Mouse (Mus musculus) liver, adult 2 months (tissue): ENCODE results near the gene Gm26558. TPM values are rescaled to one million over a fixed set of nuclear protein-coding genes. Genes with fewer than 3 reads are reported as not detected.

Experiments used
- DNase-seq: peaks from one replicate; pipeline ENCODE4 v3.0.0-alpha.2; 2011; ENCODE audit warnings: low read depth, low spot score; ENCODE audit errors: extremely low read depth
- H3K27ac ChIP-seq: fragments of 200-500 bp; replicated peaks from 2 replicates; pipeline ENCODE4 v1.5.1; 2012; ENCODE audit warnings: low read depth, mild to moderate bottlenecking, control low read depth, inconsistent platforms, low read length; ENCODE audit not compliant: insufficient read depth
- H3K27me3 ChIP-seq: fragments of 200-500 bp; 2 replicates; pipeline ENCODE4 v1.6.1; 2012; ENCODE audit warnings: mild to moderate bottlenecking, moderate library complexity, low read length, inconsistent platforms; ENCODE audit not compliant: control insufficient read depth, insufficient read depth
- H3K36me3 ChIP-seq: fragments of 200-500 bp; 2 replicates; pipeline ENCODE4 v1.6.1; 2012; ENCODE audit warnings: low read length, inconsistent platforms; ENCODE audit not compliant: control insufficient read depth, insufficient read depth
- H3K4me1 ChIP-seq: fragments of 200-500 bp; 2 replicates; pipeline ENCODE4 v1.6.1; 2011; ENCODE audit warnings: low read length; ENCODE audit not compliant: control insufficient read depth, insufficient read depth
- H3K4me3 ChIP-seq: fragments of 200-500 bp; 2 replicates; pipeline ENCODE4 v1.5.1; 2011; ENCODE audit warnings: low read depth, mild to moderate bottlenecking, control low read depth, low read length, moderate library complexity; ENCODE audit not compliant: insufficient read depth
- H3K79me2 ChIP-seq: fragments of 200-500 bp; 2 replicates; pipeline ENCODE4 v1.6.1; 2012; ENCODE audit warnings: inconsistent platforms, mild to moderate bottlenecking, low read length, moderate library complexity; ENCODE audit not compliant: control insufficient read depth, insufficient read depth
- H3K9ac ChIP-seq: fragments of 200-500 bp; 2 replicates; pipeline ENCODE4 v1.6.1; 2012; ENCODE audit warnings: low read depth, mild to moderate bottlenecking, control low read depth, inconsistent platforms, low read length
- CTCF ChIP-seq: fragments of 200-500 bp; IDR thresholded peaks from 2 replicates; pipeline ENCODE4 v1.5.1; 2011; ENCODE audit warnings: low read depth, low read length, control low read depth
- POLR2A ChIP-seq: fragments of 200-500 bp; IDR thresholded peaks from 2 replicates; pipeline ENCODE4 v1.6.1; 2011; ENCODE audit warnings: low read length, control low read depth; ENCODE audit not compliant: insufficient read depth; ENCODE audit errors: extremely low read depth
- WGBS: fragments of 180-500 bp; shearing (Covaris S2); methylation state at CpG from one replicate; pipeline ENCODE4 v1.1.7; 2018; 5-methylcytosine and 5-hydroxymethylcytosine counted together
- polyA plus RNA-seq: library from polyadenylated mRNA; depleted of rRNA; stranded (reverse); fragments of >200 nt; gene quantifications from 2 replicates; pipeline ENCODE4 v1.2.3, GENCODE M21; 2012; rRNA removed
- total RNA-seq: library from RNA; depleted of rRNA; stranded (reverse); fragments of >200 nt; gene quantifications from 2 replicates; pipeline ENCODE4 v1.2.3, GENCODE M21; 2014; rRNA removed

The Gm26558 gene
- total and polyA plus RNA-seq, 2 experiments, result 0.45 to 0.55 TPM

- no peak overlapping the region for H3K27ac ChIP-seq
- H3K4me1 ChIP-seq, result no peaks in the 10 kb centered on the region
- 74% methylated on average over 6 of the region's 6 CpGs for WGBS
- no peak overlapping the region for H3K9ac ChIP-seq
- H3K27me3 ChIP-seq, result no peaks in the 10 kb centered on the region
- H3K4me3 ChIP-seq, result no peak overlapping the region
- TF ChIP-seq CTCF (peak; percentile 48; the same call in 1 of the 2 replicates), POLR2A (no peak)
- no peaks in the 10 kb centered on the region for H3K36me3 ChIP-seq
- DNase-seq, result peak; percentile 56
- no peaks in the 10 kb centered on the region for H3K79me2 ChIP-seq
These were observed 42.6 kb downstream of the Gm26558 start for GRCm38 (mm10) chr2:70619232-70619835.

DNA sequence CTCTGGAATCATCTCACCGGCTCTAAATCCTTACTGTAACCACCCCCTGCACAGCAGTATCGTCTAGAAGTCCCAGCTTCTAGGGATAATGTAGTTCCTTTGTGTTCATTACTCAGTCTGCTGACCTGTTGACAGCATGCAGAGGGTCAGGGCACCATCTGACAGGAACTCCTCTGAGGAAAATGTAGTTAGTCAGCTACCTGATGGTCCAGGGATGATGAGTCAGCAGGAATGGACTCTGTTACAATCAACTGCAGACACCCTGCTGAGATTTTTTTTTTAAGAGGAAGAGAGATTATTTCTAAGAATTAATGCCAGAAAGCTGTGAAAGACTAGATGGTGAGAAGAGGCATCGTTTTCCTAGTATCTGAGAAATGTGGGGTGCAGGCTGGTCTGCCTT, 45.3 kb downstream of the Gm26558 start:
- Histone ChIP-seq H3K4me1 (no peaks in the 10 kb centered on the region), H3K27ac (no peak overlapping the region), H3K79me2 (no peaks in the 10 kb centered on the region), H3K27me3 (no peaks in the 10 kb centered on the region), H3K4me3 (no peak overlapping the region), H3K9ac (no peak overlapping the region), H3K36me3 (no peaks in the 10 kb centered on the region)
- DNase-seq, result no peak
- TF ChIP-seq CTCF (no peak), POLR2A (no peak)
- 72% methylated on average over 3 of the region's 3 CpGs for WGBS

DNA sequence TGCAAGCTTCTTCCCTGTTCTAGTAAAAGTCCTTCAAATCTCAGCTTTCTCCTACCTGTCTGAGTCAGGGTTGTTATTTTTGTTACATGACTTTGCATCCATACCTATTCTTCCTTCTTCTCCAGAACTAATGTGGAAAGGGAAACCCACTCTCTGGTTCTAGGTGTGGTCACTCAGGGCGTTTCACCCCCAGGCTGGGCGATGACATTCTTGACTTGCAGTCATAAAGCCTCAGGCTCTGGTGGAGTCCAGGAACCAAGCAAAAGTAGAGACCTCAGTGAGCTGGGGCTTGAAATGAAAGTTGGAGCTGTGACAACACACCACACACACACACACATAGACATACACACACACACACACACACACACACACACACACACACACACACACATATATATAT, 45.8 kb downstream of the Gm26558 start:
- H3K4me1 ChIP-seq, result no peaks in the 10 kb centered on the region
- WGBS, result 79% methylated on average over 2 of the region's 2 CpGs
- H3K79me2 ChIP-seq, result no peaks in the 10 kb centered on the region
- no peaks in the 10 kb centered on the region for H3K36me3 ChIP-seq
- no peak for DNase-seq
- no peak overlapping the region for H3K9ac ChIP-seq
- no peak overlapping the region for H3K4me3 ChIP-seq
- H3K27ac ChIP-seq, result no peak overlapping the region
- no peaks in the 10 kb centered on the region for H3K27me3 ChIP-seq
- no peak for TF ChIP-seq POLR2A
- TF ChIP-seq CTCF, result no peak

GRCm38 (mm10) chr2:70614745-70615351, 47.1 kb downstream of the Gm26558 start:
- Histone ChIP-seq H3K4me3 (no peak overlapping the region), H3K9ac (no peak overlapping the region), H3K27me3 (no peaks in the 10 kb centered on the region), H3K27ac (no peak overlapping the region), H3K36me3 (no peaks in the 10 kb centered on the region), H3K79me2 (no peaks in the 10 kb centered on the region), H3K4me1 (no peaks in the 10 kb centered on the region)
- TF ChIP-seq POLR2A (no peak), CTCF (no peak)
- 84% methylated on average over 7 of the region's 7 CpGs for WGBS
- DNase-seq, result no peak

Other genes with a start within 250 kb of the Gm26558 start
- 0.55 and 0.60 TPM in 2 replicates for gene Sp5, start 187.2 kb downstream of the Gm26558 start, total RNA-seq
- 2.4 and 2.9 TPM in 2 replicates for gene Sp5, start 187.2 kb downstream of the Gm26558 start, polyA plus RNA-seq
- gene Erich2, start 153.3 kb downstream of the Gm26558 start, total RNA-seq, result not detected in 2 replicates
- gene Erich2, start 153.3 kb downstream of the Gm26558 start, polyA plus RNA-seq, result not detected in 2 replicates
- gene Gad1, start 109.0 kb downstream of the Gm26558 start, total RNA-seq, result 0.20 TPM in 1 of 2 replicates, not detected in the other
- gene Gad1, start 109.0 kb downstream of the Gm26558 start, polyA plus RNA-seq, result not detected in 2 replicates
- gene Gorasp2, start 532 bp downstream of the Gm26558 start, total RNA-seq, result 28.6 and 35.1 TPM in 2 replicates
- gene Gorasp2, start 532 bp downstream of the Gm26558 start, polyA plus RNA-seq, result 89.5 and 94.4 TPM in 2 replicates
- 21.4 and 22.6 TPM in 2 replicates for gene Tlk1, start 163.6 kb upstream of the Gm26558 start, total RNA-seq
- gene Tlk1, start 163.6 kb upstream of the Gm26558 start, polyA plus RNA-seq, result 5.6 and 6.2 TPM in 2 replicates